Mouse (Mus musculus): ENCODE measurements around the gene Kcnh1.

Gene Kcnh1

DNA sequence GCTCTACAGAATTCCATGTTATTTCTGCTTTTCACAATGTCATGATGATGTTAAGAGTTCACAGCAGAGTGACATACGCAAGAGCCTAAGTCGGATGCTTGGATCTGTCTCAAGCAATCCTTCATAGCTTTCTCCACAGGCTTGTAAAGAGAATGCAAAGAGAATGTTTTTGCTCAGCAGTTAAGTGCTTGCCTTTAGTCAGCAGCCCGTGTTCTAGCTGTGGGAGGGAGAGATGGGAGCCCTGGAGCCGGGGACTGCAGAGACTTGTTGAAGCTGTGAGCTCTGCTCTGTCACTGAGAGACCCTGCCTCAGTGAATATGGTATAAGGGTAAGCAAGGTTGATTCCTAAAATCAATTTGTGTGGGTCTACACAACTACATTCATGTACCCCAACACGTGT is 78.3 kb downstream of the Kcnh1 start:
- DNase-seq (ENCODE audit: low spot score in 2 of 2), result no peak

DNA sequence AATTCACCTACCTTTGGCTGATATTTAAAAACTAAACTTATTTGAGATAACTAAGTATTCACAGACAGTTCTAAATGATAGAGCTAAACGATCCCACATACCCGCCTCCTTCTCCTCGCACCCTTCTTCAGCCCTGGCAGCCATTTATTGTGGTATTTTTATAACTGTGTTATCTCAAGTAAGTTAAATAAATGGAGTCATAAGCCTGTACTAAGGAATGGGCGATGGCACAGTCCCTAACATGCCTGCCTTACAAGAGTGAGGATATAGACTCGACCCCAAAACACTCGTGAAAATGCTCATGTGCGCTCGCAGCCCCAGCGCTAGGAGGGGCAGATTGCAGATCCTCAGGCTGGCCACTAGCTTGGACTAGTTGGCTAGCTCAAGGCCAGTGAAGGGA is 79.3 kb downstream of the Kcnh1 start:
- no peak for DNase-seq (ENCODE audit: low spot score in 2 of 2)

DNA sequence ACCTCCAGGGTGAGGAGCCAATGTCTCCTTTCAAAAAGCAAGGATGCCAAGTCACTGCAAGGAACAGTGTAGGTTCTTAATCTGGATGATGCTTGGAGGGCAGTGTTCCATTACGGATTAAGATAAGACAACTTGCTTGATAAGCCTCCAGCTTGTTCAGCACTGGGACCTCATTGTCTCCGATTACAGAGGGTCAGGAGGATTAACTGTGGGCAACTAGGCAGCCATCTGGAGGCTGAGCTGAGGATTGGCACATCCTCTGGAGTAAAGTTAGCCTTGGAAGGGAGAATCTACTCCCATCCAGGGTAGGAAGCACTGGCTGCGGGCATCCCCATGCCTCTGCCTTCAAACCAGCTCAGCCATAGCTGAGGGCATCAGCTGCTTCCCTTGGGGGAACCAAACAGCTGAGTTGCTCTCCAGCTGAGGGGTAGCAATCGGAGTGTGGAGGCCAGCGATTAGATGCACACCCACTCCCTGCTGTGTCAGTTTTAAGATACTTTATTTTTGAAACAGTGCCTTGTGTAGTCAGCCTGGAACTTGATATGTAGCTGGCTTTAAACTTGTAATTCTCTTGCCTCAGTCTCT is 87.3 kb downstream of the Kcnh1 start:
- no peak for DNase-seq (ENCODE audit: low spot score in 2 of 2)

DNA sequence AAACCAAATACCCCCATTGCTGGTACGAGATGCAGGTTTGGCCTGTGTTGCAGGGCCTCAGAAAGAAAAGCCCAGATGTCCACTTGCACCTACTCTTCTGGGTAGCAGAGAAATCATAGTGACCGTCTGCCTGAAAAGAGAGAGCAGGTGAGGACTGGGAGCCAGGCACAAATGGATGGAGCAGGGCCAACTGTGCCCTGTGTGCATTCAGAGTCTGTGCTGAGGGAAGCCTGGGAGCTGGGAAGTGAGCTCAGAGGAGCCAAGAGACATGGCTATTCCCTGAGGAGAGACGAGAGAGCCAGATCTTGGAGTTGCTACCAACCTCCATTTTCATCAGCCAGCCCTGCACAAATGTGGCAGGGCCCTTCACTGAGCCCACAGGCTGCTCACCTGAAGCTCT is 93.8 kb downstream of the Kcnh1 start:
- no peak for DNase-seq (ENCODE audit: low spot score in 2 of 2)

DNA sequence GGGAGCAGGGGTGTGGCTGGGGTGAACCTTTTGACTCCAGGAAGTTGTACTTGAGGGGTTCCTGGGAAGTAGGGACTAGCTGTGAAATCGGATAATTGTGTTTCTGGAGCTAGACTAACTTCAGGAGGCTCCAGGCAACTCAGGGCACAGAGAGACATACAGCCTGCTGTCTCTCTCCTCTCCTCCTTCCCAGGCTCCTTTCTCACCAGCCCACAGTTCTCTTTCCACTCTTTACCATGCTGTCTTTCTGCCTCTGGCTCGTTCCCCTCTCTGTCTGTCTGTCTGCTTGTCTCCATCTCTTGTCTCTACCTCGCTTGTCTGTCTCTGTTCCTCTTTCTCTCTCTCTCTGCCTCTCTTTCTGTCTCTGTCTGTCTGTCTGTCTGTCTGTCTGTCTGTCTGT is 94.4 kb downstream of the Kcnh1 start:
- no peak for DNase-seq (ENCODE audit: low spot score in 2 of 2)

DNA sequence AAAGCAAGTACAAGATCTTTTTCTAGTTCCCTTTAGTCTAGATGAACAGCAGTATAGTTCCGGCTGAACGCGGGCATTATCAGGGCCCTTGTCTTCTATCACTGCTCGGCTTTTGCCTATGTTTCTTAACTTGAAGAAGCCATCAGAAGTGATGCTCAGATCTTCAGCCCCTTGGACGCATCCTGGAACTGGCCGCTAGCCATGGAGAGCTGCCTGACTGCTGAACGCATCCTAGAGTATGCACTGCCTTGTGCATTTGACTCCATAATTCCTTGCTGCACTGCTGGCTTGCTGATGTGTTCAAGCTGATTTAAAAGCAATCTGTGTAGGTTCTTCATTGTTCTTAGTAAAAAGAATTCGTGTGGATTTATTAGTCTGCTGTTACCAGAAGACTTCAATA is 97.9 kb downstream of the Kcnh1 start:
- DNase-seq (ENCODE audit: low spot score in 2 of 2), result no peak

DNA sequence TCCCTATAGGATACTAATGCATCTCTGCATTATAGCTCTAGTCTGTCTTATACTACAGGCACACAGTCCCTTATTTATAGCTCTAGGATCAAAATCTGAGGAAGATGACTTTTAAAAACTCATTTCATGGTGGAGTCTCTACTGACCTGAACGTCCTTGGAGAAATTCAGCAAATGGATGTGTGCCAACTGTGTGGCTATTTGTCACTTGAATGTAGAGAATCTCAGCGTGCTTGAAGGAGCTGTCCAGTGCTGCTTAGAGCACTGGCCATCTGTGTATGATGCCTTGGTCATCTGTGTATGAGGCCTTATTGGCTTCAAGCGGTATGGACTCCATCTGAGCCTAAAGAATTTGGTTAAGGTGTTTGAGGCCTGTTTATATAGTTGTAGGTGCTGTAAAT is 100.7 kb downstream of the Kcnh1 start:
- no peak for DNase-seq (ENCODE audit: low spot score in 2 of 2)

DNA sequence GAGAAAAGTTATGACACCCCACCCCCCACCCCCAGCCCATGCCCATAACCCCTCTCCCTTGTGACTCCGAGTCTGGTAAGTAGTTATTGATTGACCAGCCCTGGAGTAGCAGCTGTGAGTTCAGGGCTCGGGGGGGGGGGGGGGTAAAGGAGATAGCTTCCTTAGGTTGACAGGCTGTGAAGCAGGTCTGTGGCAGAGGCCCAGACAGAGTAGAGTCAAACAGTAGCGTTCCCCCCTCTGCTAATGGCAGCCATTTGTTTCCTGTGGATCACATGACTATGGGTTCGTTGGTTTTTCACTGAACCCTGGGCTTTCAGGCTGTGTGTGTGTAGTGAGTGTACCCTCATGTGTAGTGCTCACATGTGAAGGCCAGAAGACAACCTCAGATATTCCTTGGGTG is 102.8 kb downstream of the Kcnh1 start:
- no peak for DNase-seq (ENCODE audit: low spot score in 2 of 2)

DNA sequence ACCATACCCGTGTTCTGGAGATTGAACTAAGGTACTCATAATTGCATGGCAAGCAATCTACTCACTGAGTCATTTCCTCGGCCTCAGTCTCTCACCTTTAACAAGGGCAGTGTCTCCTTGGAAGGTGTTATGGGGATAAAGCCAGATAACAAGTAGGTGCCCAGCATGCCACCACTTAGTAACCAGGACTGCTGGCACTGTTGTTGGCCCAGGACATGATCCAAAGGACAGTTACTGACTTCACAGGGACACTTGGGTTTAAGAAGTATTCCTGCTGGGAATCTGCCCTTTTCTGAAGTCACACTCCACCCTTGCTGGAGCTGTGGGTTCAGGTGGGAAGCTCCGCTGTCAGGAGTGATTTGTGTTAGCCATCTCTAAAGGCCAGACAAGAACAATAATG is 103.3 kb downstream of the Kcnh1 start:
- DNase-seq (ENCODE audit: low spot score in 2 of 2), result no peak

DNA sequence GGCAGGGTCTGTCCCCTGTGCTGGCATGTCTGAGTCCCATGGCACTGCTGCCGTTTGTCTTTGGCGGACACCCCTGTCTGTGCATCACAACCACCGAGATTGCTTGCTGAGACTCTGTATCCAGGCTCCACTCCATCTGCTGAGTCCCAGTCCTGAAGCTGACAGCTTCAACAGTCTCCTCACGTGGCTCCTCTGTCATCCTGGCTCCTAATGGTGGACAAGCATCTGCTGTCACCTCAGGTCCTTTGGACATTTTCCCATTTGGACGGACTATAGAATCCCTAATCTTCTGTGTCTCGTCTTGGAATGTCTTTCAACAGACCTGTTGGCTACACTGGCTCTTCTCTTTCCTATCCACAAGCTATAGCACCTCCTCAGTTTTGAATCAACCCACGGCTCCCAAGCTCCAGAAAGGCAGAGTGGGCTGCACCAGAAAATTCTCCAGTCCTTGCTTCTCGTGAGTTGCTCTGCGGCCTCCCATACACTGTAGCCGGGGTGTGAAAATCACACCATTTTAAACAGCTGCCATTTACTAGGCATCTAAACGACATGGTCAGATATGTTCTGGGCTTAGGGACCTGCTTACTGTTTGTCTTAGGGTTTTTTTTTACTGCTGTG is 104.8 kb downstream of the Kcnh1 start:
- DNase-seq (ENCODE audit: low spot score in 2 of 2), result no peak

DNA sequence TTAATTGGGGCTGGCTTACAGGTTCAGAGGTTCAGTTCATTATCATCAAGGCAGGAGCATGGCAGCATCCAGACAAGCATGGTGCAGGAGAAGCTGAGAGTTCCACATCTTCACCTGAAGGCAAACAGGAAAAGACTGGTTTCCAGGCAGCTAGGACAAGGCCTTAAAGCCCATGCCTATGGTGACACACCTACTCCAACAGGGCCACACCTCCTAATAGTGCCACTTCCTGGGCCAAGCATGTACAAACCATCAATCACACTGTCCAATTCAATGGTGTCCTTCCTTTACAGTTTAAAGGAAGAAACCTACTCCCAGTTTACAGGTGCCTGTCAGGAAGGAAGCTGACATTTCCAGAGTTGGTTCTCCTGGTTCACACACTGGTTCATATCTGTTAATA is 105.3 kb downstream of the Kcnh1 start:
- no peak for DNase-seq (ENCODE audit: low spot score in 2 of 2)

DNA sequence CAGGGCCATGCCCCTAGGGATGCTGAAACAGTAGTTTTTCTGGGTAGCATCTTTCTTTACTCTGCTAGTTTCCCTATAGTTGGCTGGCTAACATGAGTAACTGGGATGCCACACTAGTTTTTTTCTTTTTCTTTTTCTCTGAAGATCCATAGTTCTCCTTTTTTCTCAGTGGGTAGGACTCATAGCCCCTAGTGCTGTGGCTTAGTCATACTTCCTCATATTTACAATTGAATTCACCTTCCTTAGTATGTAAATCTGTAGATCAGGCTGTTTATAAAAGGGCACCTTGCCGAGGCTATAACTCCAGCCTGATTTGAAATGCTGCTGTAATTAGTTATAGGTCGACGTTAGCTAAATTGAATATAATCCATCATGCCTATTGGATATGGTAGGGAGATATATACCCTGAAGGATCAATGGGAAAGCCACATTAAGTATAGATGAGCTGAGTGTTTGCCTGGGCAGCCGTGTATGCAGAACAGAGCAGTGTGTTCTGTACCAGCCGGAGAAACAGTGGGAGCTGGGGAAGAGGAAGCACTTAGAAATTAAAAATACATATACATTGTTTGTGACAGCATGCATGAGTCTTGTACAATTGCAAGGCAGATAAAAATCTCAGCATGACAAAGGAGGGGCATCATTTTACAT is 107.0 kb downstream of the Kcnh1 start:
- DNase-seq (ENCODE audit: low spot score in 2 of 2), result no peak

DNA sequence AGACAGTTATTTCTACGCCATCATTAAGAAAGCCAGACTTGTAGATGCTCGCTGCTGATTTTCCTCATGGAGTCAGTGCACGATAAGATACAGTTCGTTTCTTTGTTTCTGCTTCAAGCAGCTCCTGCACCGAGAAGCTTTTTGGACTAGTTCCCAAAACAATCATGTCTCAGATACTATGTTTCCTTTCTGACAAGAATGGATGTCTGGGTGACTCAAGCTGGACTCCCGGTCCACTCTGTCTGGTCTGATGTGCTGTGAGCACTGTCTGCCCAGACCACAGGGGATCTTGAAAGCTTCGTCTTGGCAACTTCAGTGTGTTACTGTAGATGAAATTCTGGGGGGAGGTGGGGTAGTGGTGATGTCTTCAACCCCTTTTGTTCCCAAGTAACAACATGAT is 109.8 kb downstream of the Kcnh1 start:
- DNase-seq (ENCODE audit: low spot score in 2 of 2), result no peak

DNA sequence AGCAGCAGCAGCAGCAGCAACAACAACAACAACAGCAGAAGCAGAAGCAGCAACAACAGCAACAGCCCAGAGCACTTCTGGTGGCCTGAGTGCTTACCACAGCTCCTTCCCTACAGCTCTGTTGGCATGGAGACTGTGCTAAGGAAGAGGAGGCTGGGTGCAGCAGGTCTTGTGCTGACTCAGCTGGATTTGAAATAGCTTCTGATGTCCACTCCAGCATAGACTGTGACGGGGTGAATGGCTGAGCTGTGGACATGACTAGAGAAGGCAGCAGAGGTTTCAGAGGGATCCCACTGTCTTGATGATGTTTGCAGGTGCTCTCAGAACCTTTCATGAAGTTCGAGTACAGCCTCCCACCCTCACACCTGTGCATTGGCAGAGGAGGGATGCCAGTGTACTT is 113.0 kb downstream of the Kcnh1 start:
- no peak for DNase-seq (ENCODE audit: low spot score in 2 of 2)

DNA sequence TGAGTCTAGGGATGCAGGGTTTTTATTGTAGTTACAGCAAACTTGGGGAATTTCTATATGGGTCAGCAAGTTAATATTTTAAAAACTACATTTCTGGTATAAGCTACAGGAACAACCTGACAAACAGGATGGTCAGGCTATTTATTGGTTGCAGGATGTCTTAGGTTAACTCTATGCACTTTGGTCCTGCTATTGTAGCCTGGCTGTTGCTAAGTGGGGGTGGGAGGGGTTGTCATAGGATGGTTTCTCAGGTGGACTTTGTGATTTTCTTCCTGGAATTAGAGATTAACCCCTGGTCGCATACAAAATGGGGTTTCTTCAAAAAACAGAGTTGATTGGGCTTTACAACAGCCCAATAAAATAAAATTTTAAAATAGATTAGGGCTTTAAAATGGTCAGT is 114.6 kb downstream of the Kcnh1 start:
- no peak for DNase-seq (ENCODE audit: low spot score in 2 of 2)

DNA sequence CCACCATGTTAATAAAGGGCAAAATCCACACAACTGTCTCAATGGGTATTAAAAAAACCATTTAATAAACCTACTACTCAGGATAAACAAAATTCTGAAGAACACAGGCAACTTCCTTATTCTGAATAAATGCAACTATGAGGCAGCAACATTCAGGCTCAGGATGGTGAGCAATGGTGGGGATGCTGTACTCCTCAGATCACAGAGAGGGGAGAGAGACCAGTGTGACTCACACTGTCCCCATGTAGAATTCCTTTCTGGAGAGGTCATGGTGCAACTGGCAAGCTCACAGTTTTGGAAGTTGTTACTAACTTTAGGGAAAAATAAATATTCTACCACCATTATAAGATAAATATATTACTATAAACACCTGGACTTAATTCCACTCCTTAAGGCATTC is 116.5 kb downstream of the Kcnh1 start:
- DNase-seq (ENCODE audit: low spot score in 2 of 2), result no peak

DNA sequence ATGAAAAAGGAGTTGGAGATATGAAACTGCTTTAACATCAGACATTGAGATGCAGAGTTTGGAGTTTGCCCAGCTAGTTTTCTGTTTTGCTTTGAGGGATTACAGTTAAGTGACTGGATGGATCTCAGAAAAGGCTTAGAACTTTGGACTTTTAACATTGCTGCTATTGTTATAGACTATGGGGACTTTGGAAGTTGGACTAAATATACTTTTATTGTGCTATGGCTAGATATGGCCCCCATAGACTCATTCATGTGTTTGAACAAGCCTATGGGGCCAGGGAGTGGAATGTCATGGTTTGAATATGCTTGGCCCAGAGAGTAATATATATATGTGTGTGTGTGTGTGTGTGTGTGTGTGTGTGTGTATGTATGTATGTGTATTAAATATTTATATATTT is 120.7 kb downstream of the Kcnh1 start:
- no peak for DNase-seq (ENCODE audit: low spot score in 2 of 2)

DNA sequence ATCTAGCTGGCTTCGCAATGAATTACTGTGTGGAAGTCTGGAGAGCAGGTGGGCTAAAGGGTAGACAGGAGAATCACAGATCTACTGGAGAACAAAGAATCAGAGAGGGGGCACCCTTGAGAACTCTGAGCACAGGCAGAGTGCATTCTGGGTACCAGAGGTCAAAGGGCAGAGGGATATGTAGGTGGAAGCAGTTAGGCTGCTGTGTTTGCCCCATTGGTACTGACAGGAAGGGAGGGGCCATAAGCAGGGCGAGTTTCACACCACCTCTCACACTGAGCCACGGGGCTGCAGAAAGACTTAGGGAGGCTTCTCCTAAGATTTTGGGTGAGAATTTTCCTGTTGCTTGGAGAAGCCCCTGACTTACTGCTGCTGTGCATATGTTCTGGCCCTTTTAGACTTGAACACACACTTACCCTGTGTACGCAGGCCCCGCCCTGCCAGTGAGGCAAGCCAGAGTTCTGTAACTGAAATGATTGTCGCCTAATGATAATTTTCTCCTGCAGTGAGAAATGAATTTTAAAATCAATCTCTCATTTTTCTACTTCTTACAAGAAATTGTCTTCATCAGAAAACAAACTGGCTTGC is 121.4 kb downstream of the Kcnh1 start:
- no peak for DNase-seq (ENCODE audit: low spot score in 2 of 2)

DNA sequence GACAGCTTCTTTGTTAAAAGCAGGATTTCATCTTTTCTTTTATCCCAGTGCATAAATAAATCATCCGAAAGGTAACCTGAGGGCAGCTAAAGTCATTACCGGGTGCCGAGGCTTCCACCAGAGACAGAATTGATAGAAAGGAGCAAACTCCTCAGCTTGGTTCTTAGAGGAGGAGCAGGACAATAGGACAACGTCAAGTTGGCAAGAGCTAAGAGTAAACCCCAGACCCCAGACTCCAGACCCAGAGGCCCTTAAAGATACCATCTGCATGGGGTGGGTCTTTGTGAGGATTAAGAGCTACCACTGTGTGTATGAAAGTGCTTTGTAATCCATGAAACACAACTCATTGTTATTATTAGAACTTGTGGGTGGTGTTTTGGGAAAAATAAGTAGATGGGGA is 121.9 kb downstream of the Kcnh1 start:
- DNase-seq (ENCODE audit: low spot score in 2 of 2), result no peak

DNA sequence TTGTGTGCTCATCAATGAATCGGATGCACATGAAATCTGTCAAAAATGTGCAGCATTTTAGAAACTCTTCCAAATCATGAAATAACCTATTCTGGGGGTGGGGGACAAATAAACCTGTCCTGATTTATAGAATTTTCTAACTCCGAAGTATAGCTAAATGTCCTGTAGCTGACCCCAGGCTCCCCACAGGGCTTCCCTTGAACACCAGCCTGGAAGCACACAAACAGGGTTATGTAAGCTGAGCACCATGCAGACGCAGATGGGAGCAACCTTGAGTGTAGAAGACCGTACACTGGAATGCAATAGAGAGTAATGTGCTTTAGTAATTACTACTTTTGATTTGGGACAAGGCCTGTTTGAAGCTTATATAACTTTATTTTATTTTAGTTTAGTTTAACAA is 122.4 kb downstream of the Kcnh1 start:
- DNase-seq (ENCODE audit: low spot score in 2 of 2), result no peak

DNA sequence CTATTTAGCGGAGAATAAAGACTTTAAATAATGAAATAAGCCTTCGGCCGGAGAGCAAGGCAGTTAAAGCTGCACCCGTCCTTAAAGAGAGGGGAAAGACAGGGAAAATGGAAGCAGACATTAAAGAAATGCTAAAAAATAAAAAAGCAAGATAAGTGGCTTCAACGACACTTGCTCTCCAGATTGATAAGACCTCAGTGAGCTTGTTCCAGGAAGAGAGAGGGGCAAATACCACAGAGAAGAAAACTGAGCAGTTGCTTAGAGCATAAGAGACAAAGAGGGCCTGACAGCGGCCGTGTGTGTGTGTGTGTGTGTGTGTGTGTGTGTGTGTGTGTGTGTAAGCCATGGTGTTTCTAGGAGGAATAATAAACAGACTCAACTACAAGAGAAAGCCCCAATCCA is 123.0 kb downstream of the Kcnh1 start:
- no peak for DNase-seq (ENCODE audit: low spot score in 2 of 2)

DNA sequence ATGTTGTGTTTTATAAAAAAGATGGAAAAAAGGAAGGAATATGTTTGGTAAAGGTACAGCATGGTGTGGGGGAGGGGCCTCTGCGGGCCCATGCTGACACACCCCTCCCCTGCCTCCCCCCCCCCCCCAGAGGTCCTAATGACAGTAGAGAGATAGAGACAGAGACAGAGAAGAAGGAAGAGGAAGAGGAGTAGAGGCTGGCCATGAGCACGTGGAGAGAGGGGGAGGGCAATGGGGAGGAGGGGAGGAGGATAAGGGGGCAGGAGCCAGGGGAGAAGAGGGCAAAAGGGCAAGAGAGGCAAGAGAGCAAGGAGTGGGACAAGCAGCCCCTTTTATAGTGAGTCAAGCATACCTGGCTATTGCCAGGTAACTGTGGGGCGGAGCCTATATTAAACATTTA is 123.5 kb downstream of the Kcnh1 start:
- no peak for DNase-seq (ENCODE audit: low spot score in 2 of 2)

DNA sequence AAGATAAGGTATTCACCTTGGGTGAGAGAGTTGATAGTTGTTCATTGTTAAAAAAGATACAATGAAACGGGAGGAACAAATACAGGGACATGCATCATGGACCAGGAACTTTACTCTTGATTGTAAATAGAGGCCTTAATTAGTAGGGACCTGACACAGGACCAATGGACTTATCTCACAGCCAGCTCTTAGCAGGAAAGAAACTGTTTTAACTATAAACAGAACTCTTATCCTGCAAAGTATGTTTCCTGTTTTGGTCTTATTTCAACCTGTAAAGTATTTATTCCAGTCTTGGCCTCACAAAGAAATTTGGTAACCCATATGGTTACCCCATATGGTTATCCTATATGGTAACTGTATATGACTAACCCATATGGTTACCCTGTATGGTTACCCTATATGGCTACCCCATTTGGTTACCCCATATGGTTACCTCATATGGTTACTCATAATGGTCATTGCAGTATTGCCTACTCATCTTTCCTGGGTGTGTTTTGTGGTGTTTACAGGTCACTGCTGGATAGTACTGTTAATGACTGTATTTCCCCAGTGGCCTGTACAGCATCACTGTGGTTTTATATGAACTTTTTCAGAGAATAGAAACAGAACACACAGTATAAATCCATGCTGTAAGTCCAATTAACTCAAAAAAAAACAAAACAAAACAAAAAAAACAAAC is 125.0 kb downstream of the Kcnh1 start:
- DNase-seq (ENCODE audit: low spot score in 2 of 2), result no peak
